Mouse (Mus musculus) 416B (cell line): ENCODE measurements around the gene Vmn2r52.
"Not testable (repeated sequence)": the region's sequence is repeated elsewhere in the genome, so short reads cannot be mapped to it uniquely, and the experiment has no call there.

Source experiments
- DNase-seq: peaks from one replicate; pipeline ENCODE4 v3.0.0; 2011; ENCODE audit warnings: low read depth

Gene Vmn2r52

GRCm38 (mm10) chr7:10176473-10176872, at the start of gene Vmn2r52:
Gene Vmn2r52, minus strand, starts transcription at chr7:10176573.
- no peak for DNase-seq

GRCm38 (mm10) chr7:10105641-10106040, 70.7 kb downstream of the Vmn2r52 start, which contains the start of gene Vmn2r51:
Gene Vmn2r51, minus strand, starts transcription at chr7:10105741.
- DNase-seq, result not testable (repeated sequence)
